Mouse (Mus musculus): Measurements from ENCODE around the gene Degs1. TPM values are rescaled to one million over a fixed set of nuclear protein-coding genes. Genes with fewer than 3 reads are reported as not detected.

The Degs1 gene
- polyA plus RNA-seq, 1 experiment: 115 TPM

DNA sequence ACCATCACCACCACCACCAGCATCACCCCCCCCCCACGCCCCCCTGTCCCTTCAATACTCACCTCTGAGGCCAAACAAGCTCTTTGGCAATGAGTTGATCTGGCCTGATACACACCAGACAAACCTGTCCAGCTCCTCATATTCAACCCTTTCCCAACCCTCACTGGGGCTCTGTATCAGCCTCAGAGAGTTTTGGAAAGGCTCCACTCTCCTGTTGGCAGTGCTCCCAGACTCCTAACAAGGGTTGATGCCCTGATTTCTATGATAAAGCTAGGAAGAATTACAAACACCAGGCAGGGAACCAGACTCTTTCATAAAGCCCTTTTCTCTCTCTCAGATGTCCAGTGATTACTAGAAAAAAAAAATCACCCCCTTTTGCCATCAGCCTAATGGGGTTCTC, 45.2 kb downstream of the Degs1 start:
- Histone ChIP-seq H3K4me1 (ENCODE audit: control insufficient read depth, insufficient read depth, low read length) (no peaks in the 10 kb centered on the region), H3K4me3 (replicated peaks; ENCODE audit: insufficient read depth, low read depth, low read length) (no peak overlapping the region), H3K27me3 (ENCODE audit: control insufficient read depth, insufficient read depth, low read length) (no peaks in the 10 kb centered on the region), H3K27ac (ENCODE audit: insufficient read depth, low read length) (no peak overlapping the region)
- peak in 1 of 2 experiments; percentile 15 for DNase-seq
- TF ChIP-seq POLR2A (IDR thresholded peaks at IDR 0.05; ENCODE audit: borderline replicate concordance, insufficient read depth, low read length) (no peak), CTCF (IDR thresholded peaks at IDR 0.05; ENCODE audit: borderline replicate concordance, insufficient read depth, low read depth, low read length) (no peak)
- WGBS: 29% methylated on average over 1 of the region's 1 CpGs

DNA sequence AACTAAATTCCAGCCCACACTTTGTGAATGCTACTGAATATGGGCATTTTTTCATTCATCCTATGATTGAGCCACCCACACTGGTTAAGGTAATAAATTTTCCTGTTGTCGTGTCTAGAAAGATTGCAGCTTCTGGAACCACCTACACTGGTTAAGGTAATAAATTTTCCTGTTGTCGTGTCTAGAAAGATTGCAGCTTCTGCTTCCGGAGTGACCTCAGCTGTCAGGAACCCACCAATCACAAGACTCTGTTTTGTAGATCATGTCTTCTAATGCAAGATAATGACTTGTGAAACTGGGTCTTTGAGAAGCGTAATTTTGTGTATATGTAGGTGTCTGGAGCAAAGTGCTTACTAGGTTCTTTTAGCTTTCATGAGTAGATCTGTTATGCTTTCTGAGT, 47.4 kb downstream of the Degs1 start:
- no peak for DNase-seq
- H3K4me1 ChIP-seq (ENCODE audit: control insufficient read depth, insufficient read depth, low read length): no peaks in the 10 kb centered on the region
- no peak overlapping the region for H3K4me3 ChIP-seq (replicated peaks; ENCODE audit: insufficient read depth, low read depth, low read length)
- TF ChIP-seq POLR2A (IDR thresholded peaks at IDR 0.05; ENCODE audit: borderline replicate concordance, insufficient read depth, low read length): no peak
- no peak for TF ChIP-seq CTCF (IDR thresholded peaks at IDR 0.05; ENCODE audit: borderline replicate concordance, insufficient read depth, low read depth, low read length)
- H3K27me3 ChIP-seq (ENCODE audit: control insufficient read depth, insufficient read depth, low read length): no peaks in the 10 kb centered on the region
- WGBS: 94% methylated on average over 4 of the region's 4 CpGs
- H3K27ac ChIP-seq (ENCODE audit: insufficient read depth, low read length): no peak overlapping the region

DNA sequence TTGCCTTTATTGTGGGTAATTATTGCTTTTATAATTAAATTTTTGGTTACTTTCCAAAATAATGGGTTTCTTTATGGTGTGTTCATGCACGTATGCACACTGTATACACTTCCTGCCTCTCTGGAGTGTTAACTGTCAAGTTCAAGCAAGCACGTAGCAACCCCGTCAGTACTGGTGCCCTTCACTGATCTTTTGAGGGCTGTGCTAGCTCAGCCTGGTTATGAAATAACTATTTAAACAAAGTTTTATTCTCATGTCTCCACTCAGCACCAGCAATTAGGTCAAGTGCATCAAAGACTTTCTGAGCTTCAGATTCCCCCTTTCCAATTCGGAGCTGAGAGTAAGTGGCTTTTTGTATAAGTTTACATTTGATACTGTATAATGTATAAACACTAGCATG, 53.2 kb downstream of the Degs1 start:
- Histone ChIP-seq H3K4me3 (replicated peaks; ENCODE audit: insufficient read depth, low read depth, low read length) (no peak overlapping the region), H3K27ac (ENCODE audit: insufficient read depth, low read length) (no peak overlapping the region), H3K4me1 (ENCODE audit: control insufficient read depth, insufficient read depth, low read length) (no peaks in the 10 kb centered on the region), H3K27me3 (ENCODE audit: control insufficient read depth, insufficient read depth, low read length) (no peaks in the 10 kb centered on the region)
- TF ChIP-seq CTCF (IDR thresholded peaks at IDR 0.05; ENCODE audit: borderline replicate concordance, insufficient read depth, low read depth, low read length) (no peak), POLR2A (IDR thresholded peaks at IDR 0.05; ENCODE audit: borderline replicate concordance, insufficient read depth, low read length) (no peak)
- DNase-seq: no peak
- 87% methylated on average over 4 of the region's 4 CpGs for WGBS

DNA sequence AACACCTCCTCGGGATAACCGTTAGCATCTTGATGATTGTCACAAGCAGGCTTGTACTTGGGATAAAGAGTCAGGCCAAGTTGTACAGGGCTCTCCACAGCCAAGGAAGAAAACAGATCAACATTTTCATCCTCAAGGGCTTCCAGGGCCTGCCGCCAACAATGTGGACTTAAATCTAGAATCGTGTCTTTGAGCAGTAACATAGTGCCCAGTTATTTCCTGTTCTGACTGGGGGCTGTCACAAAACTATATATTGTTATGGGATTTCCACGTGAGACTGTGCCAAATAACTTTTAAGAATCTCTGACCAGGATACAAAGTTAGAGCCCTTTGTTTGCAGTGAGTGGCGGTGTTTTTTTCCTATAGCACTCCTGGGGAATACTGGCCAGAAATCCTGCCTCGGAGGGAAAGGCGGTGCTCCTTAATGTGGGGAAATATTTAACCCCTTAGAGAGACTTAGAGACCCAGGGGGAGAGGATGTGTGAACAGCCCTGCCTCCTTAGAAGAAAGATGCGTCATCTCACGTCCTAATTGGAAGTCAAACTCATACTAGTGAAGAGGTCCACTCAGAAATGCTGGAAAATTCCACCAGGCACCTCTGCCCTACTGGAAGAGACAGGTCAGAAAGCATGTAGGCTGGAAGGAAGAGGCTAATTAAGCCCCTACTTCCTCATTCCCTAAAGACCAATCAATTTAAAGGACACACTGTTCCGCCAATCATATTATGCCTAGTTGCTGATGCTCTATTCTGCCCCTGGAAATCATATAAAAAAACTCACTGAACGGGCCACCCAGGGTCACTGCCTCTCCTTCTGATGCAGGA, 55.3 kb downstream of the Degs1 start:
- Histone ChIP-seq H3K4me3 (replicated peaks; ENCODE audit: insufficient read depth, low read depth, low read length) (no peak overlapping the region), H3K27me3 (ENCODE audit: control insufficient read depth, insufficient read depth, low read length) (no peaks in the 10 kb centered on the region), H3K4me1 (ENCODE audit: control insufficient read depth, insufficient read depth, low read length) (no peaks in the 10 kb centered on the region), H3K27ac (ENCODE audit: insufficient read depth, low read length) (no peak overlapping the region)
- DNase-seq: no peak
- TF ChIP-seq CTCF (IDR thresholded peaks at IDR 0.05; ENCODE audit: borderline replicate concordance, insufficient read depth, low read depth, low read length): no peak
- no peak for TF ChIP-seq POLR2A (IDR thresholded peaks at IDR 0.05; ENCODE audit: borderline replicate concordance, insufficient read depth, low read length)
- 27% methylated on average over 12 of the region's 12 CpGs for WGBS

- DNase-seq: no peak
- Histone ChIP-seq H3K4me3 (replicated peaks; ENCODE audit: insufficient read depth, low read depth, low read length) (no peak overlapping the region), H3K27ac (ENCODE audit: insufficient read depth, low read length) (no peak overlapping the region), H3K4me1 (ENCODE audit: control insufficient read depth, insufficient read depth, low read length) (no peaks in the 10 kb centered on the region), H3K27me3 (ENCODE audit: control insufficient read depth, insufficient read depth, low read length) (no peaks in the 10 kb centered on the region)
- no peak for TF ChIP-seq POLR2A (IDR thresholded peaks at IDR 0.05; ENCODE audit: borderline replicate concordance, insufficient read depth, low read length)
- no peak for TF ChIP-seq CTCF (IDR thresholded peaks at IDR 0.05; ENCODE audit: borderline replicate concordance, insufficient read depth, low read depth, low read length)
- 79% methylated on average over 9 of the region's 9 CpGs for WGBS
Observed at GRCm38 (mm10) chr1:182226261-182226660, 56.3 kb downstream of the Degs1 start.

Other genes with a start within 250 kb of the Degs1 start
- gene Srp9, start 158.1 kb downstream of the Degs1 start, polyA plus RNA-seq (2012; rRNA removed): 113 and 124 TPM in 2 replicates
- not detected in 2 replicates for gene Vmn1r1, start 118.3 kb downstream of the Degs1 start, polyA plus RNA-seq (2012; rRNA removed)
- 28.3 and 31.0 TPM in 2 replicates for gene Fbxo28, start 58.8 kb upstream of the Degs1 start, polyA plus RNA-seq (2012; rRNA removed)
- 21.1 and 25.3 TPM in 2 replicates for gene Trp53bp2, start 126.4 kb upstream of the Degs1 start, polyA plus RNA-seq (2012; rRNA removed)
- 82.6 and 86.9 TPM in 2 replicates for gene Capn2, start 234.8 kb upstream of the Degs1 start, polyA plus RNA-seq (2012; rRNA removed)